Mouse (Mus musculus): ENCODE results near the gene Hist1h3d. TPM values are rescaled to one million over a fixed set of nuclear protein-coding genes. Genes with fewer than 3 reads are reported as not detected.

The Hist1h3d gene
- polyA plus RNA-seq, 1 experiment = 5.9 TPM

GRCm38 (mm10) chr13:23592614-23593013 is 17.1 kb downstream of the Hist1h3d start:
- peak overlapping the region; percentile 14 for H3K4me3 ChIP-seq (replicated peaks)
- H3K9me3 ChIP-seq = no peaks in the 10 kb centered on the region
- H3K4me1 ChIP-seq = peaks cover 90% of the 10 kb centered on the region
- no peaks in the 10 kb centered on the region for H3K36me3 ChIP-seq (replicated peaks; ENCODE audit: low read length)
- H3K27me3 ChIP-seq (replicated peaks) = no peaks in the 10 kb centered on the region
- TF ChIP-seq FLI1 (IDR thresholded peaks at IDR 0.05; ENCODE audit: low read length) = no peak
- no peak for TF ChIP-seq GATA1 (IDR thresholded peaks at IDR 0.05; ENCODE audit: borderline replicate concordance, low read length)

GRCm38 (mm10) chr13:23593051-23593770 is 17.6 kb downstream of the Hist1h3d start:
- no peaks in the 10 kb centered on the region for H3K36me3 ChIP-seq (replicated peaks; ENCODE audit: low read length)
- TF ChIP-seq FLI1 (IDR thresholded peaks at IDR 0.05; ENCODE audit: low read length) = no peak
- TF ChIP-seq GATA1 (IDR thresholded peaks at IDR 0.05; ENCODE audit: borderline replicate concordance, low read length) = no peak; the same call in 2 of the 3 replicates
- H3K4me1 ChIP-seq = peaks cover 91% of the 10 kb centered on the region
- no peaks in the 10 kb centered on the region for H3K9me3 ChIP-seq
- H3K4me3 ChIP-seq (replicated peaks) = peak overlapping the region; percentile 46
- no peaks in the 10 kb centered on the region for H3K27me3 ChIP-seq (replicated peaks)

GRCm38 (mm10) chr13:23595185-23595584 is 19.6 kb downstream of the Hist1h3d start:
- TF ChIP-seq FLI1 (IDR thresholded peaks at IDR 0.05; ENCODE audit: low read length) (no peak), GATA1 (IDR thresholded peaks at IDR 0.05; ENCODE audit: borderline replicate concordance, low read length) (no peak)

GRCm38 (mm10) chr13:23595622-23596372 is 20.2 kb downstream of the Hist1h3d start:
- H3K36me3 ChIP-seq (replicated peaks; ENCODE audit: low read length) = no peaks in the 10 kb centered on the region
- no peak for TF ChIP-seq FLI1 (IDR thresholded peaks at IDR 0.05; ENCODE audit: low read length)
- no peak for TF ChIP-seq GATA1 (IDR thresholded peaks at IDR 0.05; ENCODE audit: borderline replicate concordance, low read length)
- no peaks in the 10 kb centered on the region for H3K9me3 ChIP-seq
- H3K4me3 ChIP-seq (replicated peaks) = no peak overlapping the region
- H3K4me1 ChIP-seq = peaks cover 74% of the 10 kb centered on the region
- no peaks in the 10 kb centered on the region for H3K27me3 ChIP-seq (replicated peaks)

More at GRCm38 (mm10) chr13:23595185-23595584, 19.6 kb downstream of the Hist1h3d start:
- Histone ChIP-seq H3K4me1 (peaks cover 79% of the 10 kb centered on the region), H3K4me3 (replicated peaks) (no peak overlapping the region), H3K27me3 (replicated peaks) (no peaks in the 10 kb centered on the region), H3K9me3 (no peaks in the 10 kb centered on the region), H3K36me3 (replicated peaks; ENCODE audit: low read length) (no peaks in the 10 kb centered on the region)

GRCm38 (mm10) chr13:23597957-23598356 is 22.4 kb downstream of the Hist1h3d start:
- no peak overlapping the region for H3K4me3 ChIP-seq (replicated peaks)
- H3K27me3 ChIP-seq (replicated peaks) = no peaks in the 10 kb centered on the region
- peaks cover 53% of the 10 kb centered on the region for H3K4me1 ChIP-seq
- no peaks in the 10 kb centered on the region for H3K36me3 ChIP-seq (replicated peaks; ENCODE audit: low read length)
- H3K9me3 ChIP-seq = no peaks in the 10 kb centered on the region
- TF ChIP-seq GATA1 (IDR thresholded peaks at IDR 0.05; ENCODE audit: borderline replicate concordance, low read length) = no peak
- no peak for TF ChIP-seq FLI1 (IDR thresholded peaks at IDR 0.05; ENCODE audit: low read length)

GRCm38 (mm10) chr13:23603182-23603699 is 27.7 kb downstream of the Hist1h3d start:
- TF ChIP-seq FLI1 (IDR thresholded peaks at IDR 0.05; ENCODE audit: low read length) = no peak
- no peak for TF ChIP-seq GATA1 (IDR thresholded peaks at IDR 0.05; ENCODE audit: borderline replicate concordance, low read length)
- H3K4me3 ChIP-seq (replicated peaks) = no peak overlapping the region
- H3K36me3 ChIP-seq (replicated peaks; ENCODE audit: low read length) = no peaks in the 10 kb centered on the region
- H3K27me3 ChIP-seq (replicated peaks) = no peaks in the 10 kb centered on the region
- peaks cover 29% of the 10 kb centered on the region for H3K4me1 ChIP-seq
- no peaks in the 10 kb centered on the region for H3K9me3 ChIP-seq

GRCm38 (mm10) chr13:23604452-23604851 is 28.9 kb downstream of the Hist1h3d start:
- Histone ChIP-seq H3K4me1 (peaks cover 32% of the 10 kb centered on the region), H3K27me3 (replicated peaks) (no peaks in the 10 kb centered on the region), H3K36me3 (replicated peaks; ENCODE audit: low read length) (no peaks in the 10 kb centered on the region), H3K9me3 (no peaks in the 10 kb centered on the region), H3K4me3 (replicated peaks) (no peak overlapping the region)
- TF ChIP-seq FLI1 (IDR thresholded peaks at IDR 0.05; ENCODE audit: low read length) = no peak
- TF ChIP-seq GATA1 (IDR thresholded peaks at IDR 0.05; ENCODE audit: borderline replicate concordance, low read length) = no peak

GRCm38 (mm10) chr13:23605052-23605451 is 29.5 kb downstream of the Hist1h3d start:
- peaks cover 38% of the 10 kb centered on the region for H3K4me1 ChIP-seq
- no peaks in the 10 kb centered on the region for H3K9me3 ChIP-seq
- H3K36me3 ChIP-seq (replicated peaks; ENCODE audit: low read length) = no peaks in the 10 kb centered on the region
- no peaks in the 10 kb centered on the region for H3K27me3 ChIP-seq (replicated peaks)
- no peak for TF ChIP-seq GATA1 (IDR thresholded peaks at IDR 0.05; ENCODE audit: borderline replicate concordance, low read length)
- TF ChIP-seq FLI1 (IDR thresholded peaks at IDR 0.05; ENCODE audit: low read length) = no peak
- H3K4me3 ChIP-seq (replicated peaks) = no peak overlapping the region

GRCm38 (mm10) chr13:23609209-23609608 is 33.6 kb downstream of the Hist1h3d start:
- Histone ChIP-seq H3K9me3 (no peaks in the 10 kb centered on the region), H3K4me1 (peaks cover 36% of the 10 kb centered on the region), H3K27me3 (replicated peaks) (no peaks in the 10 kb centered on the region), H3K36me3 (replicated peaks; ENCODE audit: low read length) (peaks cover 5% of the 10 kb centered on the region), H3K4me3 (replicated peaks) (peak overlapping the region; percentile 62)
- no peak for TF ChIP-seq GATA1 (IDR thresholded peaks at IDR 0.05; ENCODE audit: borderline replicate concordance, low read length)
- TF ChIP-seq FLI1 (IDR thresholded peaks at IDR 0.05; ENCODE audit: low read length) = no peak

GRCm38 (mm10) chr13:23609844-23610243 is 34.3 kb downstream of the Hist1h3d start:
- no peak overlapping the region for H3K4me3 ChIP-seq (replicated peaks)

More at GRCm38 (mm10) chr13:23609844-23610243, 34.3 kb downstream of the Hist1h3d start:
- H3K9me3 ChIP-seq = no peaks in the 10 kb centered on the region
- H3K36me3 ChIP-seq (replicated peaks; ENCODE audit: low read length) = peaks cover 5% of the 10 kb centered on the region
- peaks cover 29% of the 10 kb centered on the region for H3K4me1 ChIP-seq
- no peak for TF ChIP-seq GATA1 (IDR thresholded peaks at IDR 0.05; ENCODE audit: borderline replicate concordance, low read length)
- no peak for TF ChIP-seq FLI1 (IDR thresholded peaks at IDR 0.05; ENCODE audit: low read length)
- no peaks in the 10 kb centered on the region for H3K27me3 ChIP-seq (replicated peaks)
